Mouse (Mus musculus) adrenal gland, postnatal 36 days (tissue): ENCODE results near the gene Fyb. TPM values are rescaled to one million over a fixed set of nuclear protein-coding genes. Genes with fewer than 3 reads are reported as not detected.
"Not testable (repeated sequence)": the region's sequence is repeated elsewhere in the genome, so short reads cannot be mapped to it uniquely, and the experiment has no call there.

ENCODE experiments used
- DNase-seq, 2 experiments: peaks; one replicate each; pipeline ENCODE4 v3.0.0; 2021; ENCODE audit warnings: mixed read lengths in 1 of 2
- total RNA-seq, 2 experiments: library from RNA; stranded (reverse); gene quantifications; 2 replicates each; pipeline ENCODE4 v1.2.3; 2021

Fyb gene
- total RNA-seq, 2 experiments from 2014 or later = 22.9 to 27.0 TPM

DNA sequence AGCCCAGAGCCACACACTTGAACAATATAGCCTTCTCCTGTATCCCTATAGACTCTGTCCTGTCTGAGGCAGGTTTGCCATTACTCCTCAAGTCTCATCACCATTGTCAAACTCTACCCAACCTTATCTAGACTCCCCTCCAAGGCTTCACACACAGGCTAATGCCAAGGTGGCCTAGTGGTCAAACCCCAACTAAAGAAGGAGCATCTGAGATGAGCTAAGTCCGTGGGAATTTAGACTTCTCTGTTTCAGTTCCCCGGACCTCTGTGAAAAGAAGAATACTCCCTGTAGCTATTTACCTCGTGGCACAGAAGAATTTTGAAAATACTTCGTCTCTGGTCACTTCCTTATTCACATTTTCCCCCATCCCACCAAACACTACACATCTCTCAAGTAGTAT is 39.5 kb downstream of the Fyb start:
- DNase-seq = no peak

DNA sequence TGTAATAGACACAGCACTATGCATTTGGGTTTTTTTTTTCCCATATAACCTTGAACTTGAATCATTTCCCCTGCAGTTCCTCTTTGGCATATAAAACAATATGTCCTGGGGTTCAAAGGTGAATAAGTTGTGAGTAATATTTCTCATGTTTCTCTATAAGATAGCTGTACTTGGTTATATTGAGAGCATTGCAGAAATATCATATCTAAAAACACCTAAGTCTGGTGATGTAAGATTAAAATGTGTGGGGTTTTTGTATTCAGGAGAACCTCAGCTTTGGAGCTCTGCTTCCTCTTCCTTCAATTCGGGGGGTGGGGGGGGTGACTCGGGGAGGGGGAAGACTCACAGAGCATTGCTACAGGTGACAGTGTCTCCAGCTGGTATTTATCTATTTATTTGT is 40.0 kb downstream of the Fyb start:
- DNase-seq = no peak

DNA sequence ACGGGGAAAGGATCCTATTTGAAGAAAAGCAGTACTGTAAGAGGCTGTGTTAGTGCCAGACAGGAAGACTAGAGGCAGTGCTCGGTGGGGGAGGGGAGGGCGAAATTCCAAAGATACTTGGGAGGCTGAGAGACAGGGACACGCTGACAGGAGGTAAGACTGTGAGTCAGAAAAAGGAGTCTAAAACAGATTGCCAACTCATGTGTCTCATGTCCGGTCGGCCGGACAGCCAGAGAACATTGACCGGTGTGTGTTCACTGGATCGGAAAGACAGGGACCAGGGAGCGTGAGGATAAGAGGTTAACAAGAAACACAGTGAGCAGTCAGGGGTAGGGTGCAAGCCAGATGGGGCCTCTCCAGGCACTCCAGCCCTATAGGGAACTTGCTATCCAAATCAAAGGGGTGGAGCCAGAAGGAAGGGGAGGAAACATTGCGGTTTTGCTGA is 42.3 kb downstream of the Fyb start:
- DNase-seq = peak; percentile 79 to 89

DNA sequence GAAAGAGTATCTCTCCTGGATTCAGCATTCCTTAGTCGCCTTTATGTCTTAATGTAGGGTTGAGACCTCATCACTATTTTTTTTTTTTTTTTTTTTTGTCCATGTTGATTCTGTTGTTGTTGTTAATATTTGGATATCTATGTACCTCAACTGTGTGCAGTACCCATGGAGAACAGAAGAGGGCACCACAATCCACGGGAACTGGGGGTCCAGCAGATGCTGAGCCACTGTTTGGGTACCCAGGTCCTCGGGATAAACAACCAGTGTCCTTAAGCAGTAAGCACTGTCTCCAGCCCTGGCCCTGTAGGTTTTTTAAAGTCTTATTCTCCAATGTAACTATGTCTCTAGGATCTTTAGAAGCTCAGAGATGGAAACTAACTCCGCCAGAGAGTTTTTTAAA is 43.2 kb downstream of the Fyb start:
- DNase-seq = no peak

DNA sequence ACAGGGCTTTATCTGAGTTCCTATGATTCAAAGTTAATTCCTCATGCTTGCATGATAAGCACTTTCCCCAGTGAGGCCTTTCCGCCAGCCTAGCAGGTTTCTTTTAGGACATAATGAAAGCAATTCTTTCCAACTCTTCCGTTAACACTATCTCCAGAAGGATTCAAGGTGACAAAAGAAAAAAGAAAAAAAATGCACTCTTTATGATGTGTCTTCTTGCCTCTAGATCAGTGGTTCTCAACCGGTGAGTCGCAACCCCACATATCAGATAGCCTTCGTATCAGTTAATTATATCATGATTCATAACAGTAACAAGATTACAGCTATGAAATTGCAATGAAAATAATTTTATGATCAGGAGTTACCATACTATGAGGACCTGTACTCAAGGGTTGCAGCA is 45.3 kb downstream of the Fyb start:
- DNase-seq = no peak

DNA sequence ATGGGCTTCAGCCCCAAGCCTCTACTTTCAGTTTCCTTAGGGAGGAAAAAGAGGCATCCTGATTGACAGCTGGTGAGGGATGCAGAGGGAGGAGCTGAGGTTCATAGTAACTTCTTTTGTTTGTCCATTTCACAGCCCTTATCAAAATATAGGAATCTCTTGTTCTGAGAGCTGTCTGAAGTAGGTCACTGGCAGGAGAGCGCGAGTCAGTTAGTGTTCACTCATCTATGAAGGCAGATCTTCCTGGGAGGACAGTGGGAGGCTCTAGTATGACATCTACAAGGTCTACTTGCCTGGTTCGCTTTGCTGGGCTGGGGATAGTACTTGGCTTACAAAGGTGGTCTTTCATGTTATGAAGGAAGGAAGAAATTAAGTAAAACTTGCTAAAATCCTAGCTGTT is 46.0 kb downstream of the Fyb start:
- DNase-seq = no peak

DNA sequence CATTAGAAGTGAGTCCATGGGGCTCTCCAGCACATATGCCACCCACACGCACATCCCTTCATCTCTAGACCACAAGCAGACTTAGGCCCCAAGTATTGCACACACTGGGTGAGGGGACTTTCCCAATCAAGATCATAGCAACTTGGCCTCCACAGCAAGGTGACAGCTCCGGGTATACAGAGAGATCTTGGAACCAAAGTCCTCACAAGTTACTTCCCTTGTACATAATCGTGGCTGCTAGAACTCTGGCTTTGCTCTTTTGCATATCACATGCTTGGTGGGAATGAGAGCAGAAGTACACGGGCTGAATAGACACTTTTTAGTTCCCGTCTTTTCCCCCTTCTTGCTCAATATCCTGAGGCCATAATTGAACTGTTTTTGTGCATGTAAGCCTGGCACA is 46.4 kb downstream of the Fyb start:
- DNase-seq = no peak

DNA sequence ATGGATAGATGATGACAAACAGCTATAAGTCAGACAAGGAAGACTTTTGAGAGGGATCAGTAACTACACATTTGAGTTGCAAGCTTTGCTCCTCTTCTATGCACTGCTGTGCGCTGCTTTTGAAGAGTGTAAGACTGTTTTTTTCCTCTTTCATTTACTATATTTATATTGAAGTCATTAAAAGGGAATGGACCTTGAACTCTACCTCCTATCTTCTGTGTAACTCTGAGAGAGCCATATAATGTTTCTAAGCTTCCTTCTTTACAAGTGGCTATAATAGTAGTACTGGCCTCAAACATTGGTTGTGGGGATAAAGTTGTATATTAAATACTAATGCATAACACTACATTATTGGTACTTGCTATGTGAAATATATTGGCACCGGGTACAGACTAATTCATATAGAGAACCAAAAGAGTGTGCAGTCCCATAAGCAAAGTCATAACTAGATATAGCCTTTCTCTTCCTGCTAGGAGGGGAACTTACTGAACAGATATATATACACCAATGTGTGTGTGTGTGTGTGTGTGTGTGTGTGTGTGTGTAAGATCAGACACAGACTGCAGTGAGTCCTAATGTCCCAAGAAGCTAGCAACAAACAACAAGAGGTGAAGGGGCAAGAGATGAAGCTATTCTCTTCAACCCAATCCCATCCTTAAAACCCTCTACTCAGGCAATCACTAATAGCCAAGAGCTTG is 47.7 kb downstream of the Fyb start:
- DNase-seq = no peak

DNA sequence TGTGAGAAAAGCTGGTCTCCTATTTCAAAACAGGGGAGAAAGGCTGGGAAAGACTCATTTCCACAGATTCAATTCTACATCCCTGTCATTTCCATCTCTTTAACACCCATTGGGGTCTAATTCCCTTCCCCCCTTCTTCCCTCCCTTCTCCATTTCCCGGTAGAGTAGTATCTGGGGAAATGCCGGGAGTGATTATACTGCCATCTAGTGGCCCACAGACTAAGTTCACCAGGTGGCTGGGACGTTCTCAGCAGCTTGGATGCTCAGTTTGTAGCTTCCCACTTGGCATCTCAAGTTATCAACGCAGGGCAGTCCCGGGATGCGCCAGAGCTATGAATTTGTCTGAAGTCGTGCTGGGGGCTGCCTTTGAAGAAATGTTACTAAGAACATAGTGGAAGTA is 48.2 kb downstream of the Fyb start:
- DNase-seq = peak; percentile 57 to 65

DNA sequence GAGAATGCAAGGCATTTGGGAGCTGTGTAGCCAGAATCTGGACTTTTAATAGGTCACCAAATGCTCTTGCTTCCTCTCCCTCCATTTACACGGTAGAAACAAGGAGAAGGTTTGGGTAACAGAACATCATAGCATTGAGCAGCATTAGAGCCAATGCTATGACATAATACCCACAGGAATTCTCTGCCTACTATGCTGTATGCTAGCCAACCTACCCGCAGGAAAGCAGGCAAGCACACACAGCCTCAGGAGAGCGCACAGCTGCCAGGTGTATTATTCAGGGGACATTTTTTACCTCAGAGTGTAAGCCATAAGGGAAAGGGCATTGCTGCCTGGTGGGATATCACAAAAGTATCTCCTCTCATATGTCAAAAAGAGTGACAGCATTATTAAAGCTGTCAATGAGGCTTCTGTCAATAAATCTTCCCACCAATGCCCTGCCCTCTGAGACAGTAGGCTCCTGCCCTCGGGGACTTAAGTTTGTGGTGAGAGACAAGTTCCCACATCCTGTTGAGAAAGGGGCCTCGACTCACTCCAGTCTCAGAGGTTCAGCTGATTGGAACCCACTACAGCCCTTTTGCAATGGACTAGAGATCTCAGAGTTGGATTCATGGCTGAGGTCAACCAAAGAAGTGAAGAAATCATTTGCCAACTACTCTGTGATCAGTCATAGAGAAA is 51.8 kb downstream of the Fyb start:
- no peak for DNase-seq

DNA sequence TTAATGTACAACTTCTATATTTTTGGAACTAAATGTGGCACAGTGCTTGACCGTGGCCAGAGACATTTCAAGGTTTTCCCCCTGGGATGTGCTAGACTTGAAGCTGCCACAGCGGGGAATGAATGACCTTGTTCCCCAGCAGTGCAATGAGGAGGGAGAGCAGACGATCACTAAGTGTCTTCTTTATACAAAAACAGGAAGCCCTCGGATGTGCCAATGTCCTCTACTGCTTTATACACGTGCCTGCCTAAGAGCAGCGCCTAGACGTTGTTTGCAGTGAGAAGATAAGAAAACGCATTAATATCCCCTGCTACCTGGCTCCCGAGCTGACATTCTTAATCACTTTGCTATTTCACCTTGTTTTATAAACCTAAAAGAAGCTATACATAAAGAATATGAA is 55.3 kb downstream of the Fyb start:
- peak; percentile 27 to 32 for DNase-seq

DNA sequence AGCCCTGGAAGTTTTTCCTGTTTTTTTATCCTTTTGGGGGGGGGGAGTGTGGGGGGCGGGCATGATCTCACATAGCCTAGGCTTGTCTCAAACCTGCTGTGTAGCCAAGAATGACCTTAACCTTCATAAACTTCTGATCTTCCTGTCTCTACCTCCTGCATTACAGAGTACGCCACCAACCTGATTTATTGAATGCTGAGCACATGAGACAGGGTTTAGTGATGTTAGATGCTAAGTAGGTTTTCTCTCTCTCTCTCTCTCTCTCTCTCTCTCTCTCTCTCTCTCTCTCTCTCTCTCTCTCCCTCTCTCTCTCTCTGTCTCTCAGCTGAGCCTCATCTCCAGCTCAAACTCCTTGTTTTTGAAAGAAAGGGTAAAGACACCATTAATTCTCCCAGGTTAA is 56.0 kb downstream of the Fyb start:
- no peak for DNase-seq

DNA sequence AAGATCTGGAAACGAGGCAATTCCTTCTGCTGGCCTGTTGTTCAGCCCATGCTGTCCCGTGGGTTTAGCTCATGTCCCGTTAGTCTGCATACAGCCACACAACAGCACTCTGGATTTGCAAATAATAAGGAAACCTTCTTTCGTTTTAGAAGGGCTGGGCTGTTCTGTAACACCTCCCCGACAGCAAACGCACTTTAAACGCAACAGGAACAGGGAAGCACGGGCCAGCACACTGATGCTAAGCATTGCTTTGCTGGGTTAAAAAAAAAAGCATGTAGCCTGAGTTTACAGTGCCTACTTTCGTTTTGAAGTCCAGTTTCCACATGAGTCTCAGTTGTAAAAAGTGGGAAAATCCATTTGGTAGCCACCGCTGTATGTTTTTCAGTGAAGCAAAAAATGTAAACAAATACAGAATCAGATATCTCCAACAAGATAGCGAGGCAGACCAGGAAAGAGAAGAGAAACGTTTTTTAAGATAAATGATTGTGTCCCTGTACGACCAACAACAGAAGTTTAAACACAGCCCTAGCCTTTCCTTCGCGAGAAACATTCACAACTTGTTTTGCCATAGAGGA is 56.6 kb downstream of the Fyb start:
- DNase-seq = no peak

DNA sequence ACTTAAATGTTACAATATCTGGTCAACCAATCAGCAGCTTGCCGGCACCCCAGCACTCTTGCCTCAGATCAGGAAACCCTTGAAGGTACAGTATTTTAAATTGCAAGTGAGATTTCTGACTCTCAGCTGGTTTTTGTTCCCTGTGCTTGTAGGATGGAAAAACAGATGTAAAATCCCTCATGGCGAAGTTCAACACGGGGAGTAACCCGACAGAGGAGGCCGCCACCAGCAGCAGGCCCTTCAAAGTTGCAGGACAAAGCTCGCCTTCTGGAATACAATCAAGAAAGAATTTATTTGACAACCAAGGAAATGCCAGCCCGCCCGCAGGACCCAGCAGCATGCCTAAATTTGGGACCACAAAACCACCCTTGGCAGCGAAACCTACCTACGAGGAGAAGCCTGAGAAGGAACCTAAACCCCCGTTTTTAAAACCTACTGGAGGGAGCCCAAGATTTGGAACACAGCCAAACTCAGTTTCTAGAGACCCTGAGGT is 57.2 kb downstream of the Fyb start:
- no peak for DNase-seq

DNA sequence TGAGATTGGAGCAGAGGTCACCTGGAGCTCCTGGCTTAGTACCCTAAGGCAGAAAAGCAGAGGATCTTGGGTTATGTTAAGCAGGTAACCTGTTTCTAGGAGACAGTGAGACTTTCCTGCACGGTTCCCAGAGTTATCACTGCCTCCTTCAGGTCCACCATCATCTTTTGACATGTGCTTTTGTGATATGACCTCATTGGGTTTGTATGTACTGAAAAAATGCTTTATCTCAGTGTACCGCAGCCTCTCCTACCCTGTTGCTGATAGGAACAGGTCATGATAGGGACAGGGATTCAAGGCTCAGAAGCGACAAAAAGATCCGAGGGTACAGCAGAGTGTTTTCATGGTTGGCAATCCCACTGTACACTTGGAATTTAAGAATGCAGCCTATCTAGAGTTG is 62.0 kb downstream of the Fyb start:
- DNase-seq = no peak

DNA sequence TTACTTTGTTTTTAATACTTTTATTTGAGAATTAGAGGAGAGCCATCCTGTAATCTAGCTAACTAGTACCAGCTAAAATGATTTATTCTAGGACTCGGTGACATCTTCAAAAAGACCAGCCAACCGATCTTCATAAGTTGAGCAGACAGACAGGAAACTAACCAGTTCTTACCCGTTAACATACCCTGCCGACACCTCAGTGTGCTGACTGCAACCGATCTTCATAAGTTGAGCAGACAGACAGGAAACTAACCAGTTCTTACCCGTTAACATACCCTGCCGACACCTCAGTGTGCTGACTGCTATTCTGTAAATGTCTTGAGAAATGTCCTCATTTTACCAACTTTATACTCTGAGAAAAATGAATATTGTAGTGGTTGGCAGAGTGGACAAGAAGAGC is 63.7 kb downstream of the Fyb start:
- not testable (repeated sequence) for DNase-seq

DNA sequence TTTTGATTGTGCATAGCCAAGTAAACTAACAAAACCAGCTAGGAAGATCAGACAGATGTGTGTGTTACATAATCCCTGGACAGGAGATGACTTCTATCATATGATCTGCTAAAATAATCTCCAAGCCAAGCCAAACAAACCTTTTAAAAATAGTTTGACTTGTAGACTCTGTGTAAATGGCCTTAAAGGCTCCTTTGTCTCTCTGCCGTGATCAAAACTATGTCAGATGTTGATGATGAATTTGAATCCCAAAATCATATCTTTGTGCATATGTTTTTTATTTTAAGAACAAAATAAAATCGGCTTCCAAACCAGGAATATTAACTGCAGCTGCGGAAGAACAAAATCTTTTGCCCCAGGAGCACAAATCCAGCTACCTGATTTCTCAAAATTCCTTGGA is 64.9 kb downstream of the Fyb start:
- DNase-seq = no peak

DNA sequence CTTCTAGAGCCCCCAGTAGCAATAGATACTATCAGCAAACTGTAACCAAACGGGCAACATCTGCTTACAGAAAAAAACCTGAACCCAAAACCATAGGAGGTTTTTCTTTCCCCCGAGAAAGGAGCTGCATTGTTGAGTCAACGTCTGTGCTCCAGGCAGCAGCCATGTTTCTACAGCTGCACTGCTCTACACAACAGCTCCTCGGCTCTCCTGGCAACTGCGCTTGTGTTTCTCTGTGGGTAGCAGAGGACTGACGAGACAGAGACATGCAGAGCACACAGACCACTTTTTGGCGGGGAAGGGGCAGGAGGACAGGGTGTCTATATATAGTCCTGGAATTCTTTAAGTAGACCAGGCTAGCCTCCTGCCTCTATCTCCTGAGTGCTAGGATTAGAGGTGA is 65.5 kb downstream of the Fyb start:
- no peak for DNase-seq

DNA sequence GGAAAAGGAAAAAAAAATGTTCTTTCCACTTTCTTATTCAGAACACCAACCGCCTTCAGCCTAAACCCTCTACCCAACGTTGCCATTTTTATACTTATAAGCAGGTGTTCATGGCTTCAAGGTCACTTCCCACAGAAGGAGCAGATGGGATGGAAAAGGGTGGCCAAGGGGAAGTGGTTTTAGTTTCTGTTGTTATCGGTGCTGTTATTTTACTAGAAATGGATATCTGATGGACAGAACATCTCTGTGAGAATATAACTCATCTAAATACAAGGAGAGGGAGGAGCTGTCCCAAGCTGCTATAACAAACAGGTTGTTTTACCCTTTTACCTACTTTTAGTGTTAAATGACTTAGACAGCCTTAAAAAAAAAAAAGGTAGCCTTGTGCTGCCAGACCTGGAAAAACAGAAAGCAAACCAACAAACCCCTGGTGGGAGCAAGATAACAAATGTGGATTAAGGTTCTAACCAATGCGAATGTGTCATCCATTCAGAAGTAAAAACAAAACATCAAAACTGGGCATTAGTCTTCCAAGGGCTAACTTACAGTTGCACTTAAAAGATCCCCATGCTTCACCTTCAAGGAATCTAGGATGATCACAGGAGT is 68.3 kb downstream of the Fyb start:
- no peak for DNase-seq

DNA sequence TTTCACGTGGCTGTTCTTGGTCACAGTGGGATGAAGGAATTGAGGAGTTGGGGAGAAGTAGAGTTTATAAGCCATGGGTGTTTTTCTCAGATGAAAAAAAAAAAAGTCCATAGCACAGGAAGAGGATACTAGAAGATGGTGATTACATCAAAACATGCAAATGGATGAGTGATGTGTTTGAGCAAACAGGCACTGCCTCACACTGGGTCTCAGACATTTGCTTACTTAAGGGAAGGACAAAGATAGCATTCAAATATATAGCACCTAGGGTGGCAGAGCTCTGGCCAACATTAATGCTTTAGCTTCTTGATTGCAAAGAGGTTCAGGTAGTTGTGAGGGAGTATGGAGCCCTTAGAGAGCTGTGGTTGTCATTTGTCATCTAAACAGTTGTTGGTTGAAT is 68.9 kb downstream of the Fyb start:
- DNase-seq = no peak

DNA sequence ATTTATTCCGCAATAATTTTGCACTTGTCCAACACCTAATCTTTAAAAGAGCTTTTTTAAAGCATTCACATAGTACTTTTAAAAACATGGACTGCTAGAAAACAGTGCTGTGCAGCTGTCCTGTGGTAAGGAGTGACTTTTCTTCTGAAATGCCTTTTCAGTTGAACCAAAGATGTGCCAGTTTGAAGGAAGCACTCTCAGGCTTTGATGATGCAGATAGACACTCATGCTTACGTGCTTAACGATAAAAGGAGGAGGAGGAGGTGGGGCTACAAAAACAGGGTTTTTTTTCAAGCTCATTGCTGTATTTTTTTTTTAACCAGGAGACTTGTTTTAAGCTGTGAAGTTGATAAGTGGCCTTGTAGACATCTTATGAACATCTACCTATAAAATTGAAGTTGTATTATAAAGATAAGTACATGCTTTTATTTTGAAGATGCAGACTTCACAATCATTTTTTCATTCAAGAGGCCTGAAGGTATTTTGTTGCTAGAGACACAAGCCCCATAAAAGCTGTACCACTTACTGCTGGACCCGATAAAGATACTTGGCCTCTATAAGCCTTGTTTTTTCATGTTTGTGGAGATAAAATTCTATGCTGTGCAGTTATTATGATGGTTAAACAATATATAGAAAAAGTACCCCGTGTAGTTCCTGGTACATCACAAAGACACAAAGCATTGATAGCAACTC is 70.1 kb downstream of the Fyb start:
- DNase-seq = no peak

DNA sequence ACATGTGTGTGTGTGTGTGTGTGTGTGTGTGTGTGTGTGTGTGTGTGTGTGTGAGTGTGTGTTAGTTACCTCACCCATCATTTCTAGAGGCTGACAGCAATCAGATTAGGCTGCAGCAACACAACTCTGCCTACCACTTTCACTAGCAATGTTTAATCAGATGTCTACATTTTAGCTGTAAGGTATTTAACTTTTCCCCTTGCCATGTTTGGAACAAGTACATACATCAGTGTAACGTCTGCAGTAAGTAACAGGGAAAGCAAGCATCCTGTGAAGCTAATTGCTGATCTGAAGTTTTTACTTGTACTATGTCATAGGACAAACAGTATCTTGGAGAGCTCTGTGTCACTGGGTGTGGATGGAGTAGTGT is 70.6 kb downstream of the Fyb start:
- DNase-seq = no peak

DNA sequence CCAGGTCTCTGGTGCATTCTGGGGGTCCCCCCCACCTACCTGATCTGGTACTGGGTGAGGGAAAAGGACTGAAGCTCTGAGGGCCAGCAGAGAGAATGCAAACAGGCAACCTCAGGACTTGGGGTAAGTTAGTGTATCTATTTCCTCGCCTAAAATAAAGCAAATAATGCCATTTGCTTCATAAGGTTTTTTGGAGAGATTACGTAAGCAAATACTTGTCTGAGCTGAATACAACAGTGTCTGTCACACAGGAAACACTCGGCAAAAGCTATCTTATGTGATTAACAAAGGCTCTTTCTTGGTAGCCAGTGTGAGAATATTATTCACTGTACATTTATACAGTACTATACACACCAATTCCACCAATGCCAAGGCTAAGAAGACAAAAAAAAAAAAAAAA is 76.0 kb downstream of the Fyb start:
- DNase-seq = no peak
